Mouse (Mus musculus) liver, embryonic 14 days (tissue): Measurements from ENCODE around the gene Slc6a8. TPM values are rescaled to one million over a fixed set of nuclear protein-coding genes. Genes with fewer than 3 reads are reported as not detected.

Experiments
- polyA plus RNA-seq: library from polyadenylated mRNA; depleted of rRNA; stranded (reverse); fragments of >200 nt; gene quantifications from 2 replicates; pipeline ENCODE4 v1.2.3, GENCODE M21; 2012; rRNA removed

The Slc6a8 gene
- polyA plus RNA-seq = 1.4 and 1.6 TPM in 2 replicates

GRCm38 (mm10) chrX:73672879-73673618 is at the start of gene Slc6a8:
Slc6a8 (plus strand) TSS chrX:73673150.

GRCm38 (mm10) chrX:73639255-73639675 is 33.7 kb upstream of the Slc6a8 start, which contains the start of gene Dusp9:
Dusp9 (plus strand) TSS chrX:73639419.

GRCm38 (mm10) chrX:73659575-73660283 is 13.2 kb upstream of the Slc6a8 start, which contains the start of gene Pnck:
Pnck (minus strand) TSS chrX:73660117.

GRCm38 (mm10) chrX:73716109-73716661 is 43.2 kb downstream of the Slc6a8 start, which contains the start of the genes Bcap31 and Abcd1:
Bcap31 (minus strand) TSS chrX:73716175.
Abcd1 (plus strand) TSS chrX:73716597.

Other genes with a start within 250 kb of the Slc6a8 start
- 0.03 TPM in 1 of 2 replicates, not detected in the other for gene Trex2, start 237.8 kb upstream of the Slc6a8 start, polyA plus RNA-seq
- 29.5 and 31.5 TPM in 2 replicates for gene Haus7, start 214.1 kb upstream of the Slc6a8 start, polyA plus RNA-seq
- gene Bgn, start 189.5 kb upstream of the Slc6a8 start, polyA plus RNA-seq = 16.4 and 17.4 TPM in 2 replicates
- 0.01 TPM in 1 of 2 replicates, not detected in the other for gene Atp2b3, start 170.1 kb upstream of the Slc6a8 start, polyA plus RNA-seq
- gene Dusp9, start 33.7 kb upstream of the Slc6a8 start, polyA plus RNA-seq = 21.2 and 21.9 TPM in 2 replicates
- gene Pnck, start 13.0 kb upstream of the Slc6a8 start, polyA plus RNA-seq = 0.71 and 0.77 TPM in 2 replicates
- gene Bcap31, start 43.0 kb downstream of the Slc6a8 start, polyA plus RNA-seq = 42.7 and 50.5 TPM in 2 replicates
- gene Abcd1, start 43.4 kb downstream of the Slc6a8 start, polyA plus RNA-seq = 4.8 and 6.1 TPM in 2 replicates
- 0.25 TPM in 2 replicates for gene Plxnb3, start 83.9 kb downstream of the Slc6a8 start, polyA plus RNA-seq
- 0.03 and 1.0 TPM in 2 replicates for gene Srpk3, start 101.3 kb downstream of the Slc6a8 start, polyA plus RNA-seq
- gene Idh3g, start 113.7 kb downstream of the Slc6a8 start, polyA plus RNA-seq = 132 and 146 TPM in 2 replicates
- gene Ssr4, start 113.9 kb downstream of the Slc6a8 start, polyA plus RNA-seq = 128 and 145 TPM in 2 replicates
- 0.24 and 0.40 TPM in 2 replicates for gene Pdzd4, start 151.8 kb downstream of the Slc6a8 start, polyA plus RNA-seq
- gene Avpr2, start 219.0 kb downstream of the Slc6a8 start, polyA plus RNA-seq = not detected in 2 replicates
- 0.21 and 0.28 TPM in 2 replicates for gene L1cam, start 223.0 kb downstream of the Slc6a8 start, polyA plus RNA-seq
- gene Arhgap4, start 248.7 kb downstream of the Slc6a8 start, polyA plus RNA-seq = 6.2 and 7.8 TPM in 2 replicates
- gene Naa10, start 248.8 kb downstream of the Slc6a8 start, polyA plus RNA-seq = 69.3 and 74.4 TPM in 2 replicates